Mouse (Mus musculus): ENCODE measurements at regions not wholly inside any gene's neighbourhood (a gene's known extent, or its start where the extent isn't known, plus 50 kb on each side); places are given as distances from the start of the nearest gene placed in this dataset.

DNA sequence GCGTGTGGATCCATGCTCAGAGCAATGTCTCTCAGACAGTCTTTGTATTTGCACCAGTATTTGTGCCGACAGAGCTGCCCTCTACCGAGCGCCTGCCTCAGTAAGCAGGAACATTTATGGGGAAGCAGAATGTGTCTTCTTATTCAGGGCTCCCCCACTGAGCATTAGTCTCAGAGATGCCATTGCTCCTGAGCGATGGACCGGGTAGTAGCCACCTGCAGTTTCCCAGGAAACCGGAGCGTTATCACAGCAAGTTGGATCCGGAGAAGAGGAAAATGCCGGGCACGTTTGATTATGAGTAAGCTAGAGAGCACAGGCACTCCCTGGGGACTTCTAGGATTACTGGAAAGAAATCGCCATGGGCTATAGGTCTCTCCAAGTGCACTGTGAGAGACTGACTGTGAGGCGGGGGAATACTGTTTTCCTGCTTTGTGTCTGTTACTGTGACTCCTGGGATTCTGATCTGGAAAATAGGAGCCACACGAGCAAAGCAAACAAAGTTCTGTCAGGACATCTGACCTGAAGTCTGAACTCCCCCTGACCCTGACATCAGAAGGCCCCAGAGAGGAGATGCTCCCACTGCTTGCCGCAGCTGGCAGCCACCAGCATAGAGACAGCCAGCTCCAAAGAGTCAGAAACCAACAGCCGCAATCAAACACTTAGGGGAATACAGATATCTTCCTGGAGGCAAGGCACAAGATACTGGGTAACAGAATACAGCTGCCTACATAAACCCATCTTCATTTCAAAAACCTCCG, 160.9 kb downstream of the Rbm26 start:
- TF ChIP-seq CTCF (IDR thresholded peaks at IDR 0.05; ENCODE audit: extremely low read depth, insufficient read depth, low read length): no peak
- TF ChIP-seq POLR2A (IDR thresholded peaks at IDR 0.05; ENCODE audit: extremely low read depth, insufficient read depth, low read length): no peak

Data from cortical plate, adult 2 months (tissue).